Mouse (Mus musculus): ENCODE measurements at regions not wholly inside any gene's neighbourhood (a gene's known extent, or its start where the extent isn't known, plus 50 kb on each side); places are given as distances from the start of the nearest gene placed in this dataset.

GRCm38 (mm10) chr8:41648276-41648675 is 231.4 kb upstream of the Frg1 start:
- Histone ChIP-seq H3K4me2 (ENCODE audit: low read depth) (no peak overlapping the region), H3K9ac (ENCODE audit: low read length) (no peak overlapping the region), H3K4me1 (ENCODE audit: control insufficient read depth, insufficient read depth, low read length) (no peaks in the 10 kb centered on the region), H3K27me3 (ENCODE audit: control insufficient read depth, insufficient read depth, low read length) (no peaks in the 10 kb centered on the region), H3K9me3 (ENCODE audit: control insufficient read depth, low read length) (no peaks in the 10 kb centered on the region), H3K4me3 (ENCODE audit: low read depth, low read length) (no peak overlapping the region), H3K36me3 (ENCODE audit: control insufficient read depth, insufficient read depth, low read length) (no peaks in the 10 kb centered on the region), H3K27ac (ENCODE audit: low read depth, low read length) (no peak overlapping the region)
- DNase-seq (ENCODE audit: low spot score): no peak
- 95% methylated on average over 1 of the region's 1 CpGs for WGBS
- no peak for ATAC-seq (ENCODE audit: insufficient read depth, low FRiP score, low TSS enrichment)

- no peaks in the 10 kb centered on the region for H3K36me3 ChIP-seq (ENCODE audit: control insufficient read depth, insufficient read depth, low read length)
- WGBS: 77% methylated on average over 5 of the region's 5 CpGs
- no peaks in the 10 kb centered on the region for H3K9me3 ChIP-seq (ENCODE audit: control insufficient read depth, low read length)
- ATAC-seq (ENCODE audit: insufficient read depth, low FRiP score, low TSS enrichment) (no peak), DNase-seq (ENCODE audit: low spot score) (no peak)
- H3K27me3 ChIP-seq (ENCODE audit: control insufficient read depth, insufficient read depth, low read length): no peaks in the 10 kb centered on the region
- H3K4me2 ChIP-seq (ENCODE audit: low read depth): no peak overlapping the region
- H3K4me1 ChIP-seq (ENCODE audit: control insufficient read depth, insufficient read depth, low read length): no peaks in the 10 kb centered on the region
- H3K27ac ChIP-seq (ENCODE audit: low read depth, low read length): no peak overlapping the region
- H3K4me3 ChIP-seq (ENCODE audit: low read depth, low read length): no peak overlapping the region
- no peak overlapping the region for H3K9ac ChIP-seq (ENCODE audit: low read length)
Measured at GRCm38 (mm10) chr8:41644626-41645025, 227.8 kb upstream of the Frg1 start.

- H3K9me3 ChIP-seq (ENCODE audit: control insufficient read depth, low read length): no peaks in the 10 kb centered on the region
- DNase-seq (ENCODE audit: low spot score): no peak
Measured at GRCm38 (mm10) chr8:41623841-41624240, 207.0 kb upstream of the Frg1 start.

GRCm38 (mm10) chr8:41600255-41600654 is 183.4 kb upstream of the Frg1 start:
- DNase-seq (ENCODE audit: low spot score): no peak
- Histone ChIP-seq H3K4me2 (ENCODE audit: low read depth) (no peak overlapping the region), H3K9me3 (ENCODE audit: control insufficient read depth, low read length) (no peaks in the 10 kb centered on the region), H3K4me3 (ENCODE audit: low read depth, low read length) (no peak overlapping the region), H3K27ac (ENCODE audit: low read depth, low read length) (no peak overlapping the region), H3K27me3 (ENCODE audit: control insufficient read depth, insufficient read depth, low read length) (no peaks in the 10 kb centered on the region), H3K4me1 (ENCODE audit: control insufficient read depth, insufficient read depth, low read length) (no peaks in the 10 kb centered on the region), H3K36me3 (ENCODE audit: control insufficient read depth, insufficient read depth, low read length) (no peaks in the 10 kb centered on the region), H3K9ac (ENCODE audit: low read length) (no peak overlapping the region)
- ATAC-seq (ENCODE audit: insufficient read depth, low FRiP score, low TSS enrichment): no peak
- 89% methylated on average over 1 of the region's 1 CpGs for WGBS

More at GRCm38 (mm10) chr8:41623841-41624240, 207.0 kb upstream of the Frg1 start:
- H3K9ac ChIP-seq (ENCODE audit: low read length): no peak overlapping the region
- no peak for ATAC-seq (ENCODE audit: insufficient read depth, low FRiP score, low TSS enrichment)
- no peaks in the 10 kb centered on the region for H3K36me3 ChIP-seq (ENCODE audit: control insufficient read depth, insufficient read depth, low read length)
- no peak overlapping the region for H3K4me3 ChIP-seq (ENCODE audit: low read depth, low read length)
- WGBS: 74% methylated on average over 4 of the region's 4 CpGs
- no peaks in the 10 kb centered on the region for H3K27me3 ChIP-seq (ENCODE audit: control insufficient read depth, insufficient read depth, low read length)
- H3K4me1 ChIP-seq (ENCODE audit: control insufficient read depth, insufficient read depth, low read length): no peaks in the 10 kb centered on the region
- H3K27ac ChIP-seq (ENCODE audit: low read depth, low read length): no peak overlapping the region
- no peak overlapping the region for H3K4me2 ChIP-seq (ENCODE audit: low read depth)

- H3K36me3 ChIP-seq (ENCODE audit: control insufficient read depth, insufficient read depth, low read length): no peaks in the 10 kb centered on the region
- no peak overlapping the region for H3K4me2 ChIP-seq (ENCODE audit: low read depth)
- H3K4me1 ChIP-seq (ENCODE audit: control insufficient read depth, insufficient read depth, low read length): no peaks in the 10 kb centered on the region
- H3K4me3 ChIP-seq (ENCODE audit: low read depth, low read length): no peak overlapping the region
- no peaks in the 10 kb centered on the region for H3K9me3 ChIP-seq (ENCODE audit: control insufficient read depth, low read length)
- no peak for DNase-seq (ENCODE audit: low spot score)
- H3K27me3 ChIP-seq (ENCODE audit: control insufficient read depth, insufficient read depth, low read length): no peaks in the 10 kb centered on the region
- H3K27ac ChIP-seq (ENCODE audit: low read depth, low read length): no peak overlapping the region
- H3K9ac ChIP-seq (ENCODE audit: low read length): no peak overlapping the region
- ATAC-seq (ENCODE audit: insufficient read depth, low FRiP score, low TSS enrichment): no peak
- WGBS: 85% methylated on average over 5 of the region's 5 CpGs
Measured at GRCm38 (mm10) chr8:41594446-41594845, 177.6 kb upstream of the Frg1 start.

- no peak overlapping the region for H3K4me3 ChIP-seq (ENCODE audit: low read depth, low read length)
- DNase-seq (ENCODE audit: low spot score) (no peak), ATAC-seq (ENCODE audit: insufficient read depth, low FRiP score, low TSS enrichment) (no peak)
- no peak overlapping the region for H3K4me2 ChIP-seq (ENCODE audit: low read depth)
- no peak overlapping the region for H3K9ac ChIP-seq (ENCODE audit: low read length)
- H3K4me1 ChIP-seq (ENCODE audit: control insufficient read depth, insufficient read depth, low read length): no peaks in the 10 kb centered on the region
- no peaks in the 10 kb centered on the region for H3K9me3 ChIP-seq (ENCODE audit: control insufficient read depth, low read length)
- H3K36me3 ChIP-seq (ENCODE audit: control insufficient read depth, insufficient read depth, low read length): no peaks in the 10 kb centered on the region
- no peak overlapping the region for H3K27ac ChIP-seq (ENCODE audit: low read depth, low read length)
- no peaks in the 10 kb centered on the region for H3K27me3 ChIP-seq (ENCODE audit: control insufficient read depth, insufficient read depth, low read length)
- WGBS: 80% methylated on average over 2 of the region's 2 CpGs
Measured at GRCm38 (mm10) chr8:41593666-41594042, 176.8 kb upstream of the Frg1 start.

GRCm38 (mm10) chr8:41592741-41593665 is 176.1 kb upstream of the Frg1 start:
- no peak for ATAC-seq (ENCODE audit: insufficient read depth, low FRiP score, low TSS enrichment)
- Histone ChIP-seq H3K9me3 (ENCODE audit: control insufficient read depth, low read length) (no peaks in the 10 kb centered on the region), H3K36me3 (ENCODE audit: control insufficient read depth, insufficient read depth, low read length) (no peaks in the 10 kb centered on the region), H3K4me3 (ENCODE audit: low read depth, low read length) (no peak overlapping the region), H3K9ac (ENCODE audit: low read length) (no peak overlapping the region), H3K27me3 (ENCODE audit: control insufficient read depth, insufficient read depth, low read length) (no peaks in the 10 kb centered on the region), H3K4me2 (ENCODE audit: low read depth) (no peak overlapping the region), H3K27ac (ENCODE audit: low read depth, low read length) (no peak overlapping the region), H3K4me1 (ENCODE audit: control insufficient read depth, insufficient read depth, low read length) (no peaks in the 10 kb centered on the region)
- 79% methylated on average over 6 of the region's 6 CpGs for WGBS
- DNase-seq (ENCODE audit: low spot score): no peak

GRCm38 (mm10) chr8:41592174-41592573 is 175.3 kb upstream of the Frg1 start:
- Histone ChIP-seq H3K4me2 (ENCODE audit: low read depth) (no peak overlapping the region), H3K27ac (ENCODE audit: low read depth, low read length) (no peak overlapping the region), H3K27me3 (ENCODE audit: control insufficient read depth, insufficient read depth, low read length) (no peaks in the 10 kb centered on the region), H3K4me3 (ENCODE audit: low read depth, low read length) (no peak overlapping the region), H3K9me3 (ENCODE audit: control insufficient read depth, low read length) (no peaks in the 10 kb centered on the region), H3K9ac (ENCODE audit: low read length) (no peak overlapping the region), H3K36me3 (ENCODE audit: control insufficient read depth, insufficient read depth, low read length) (no peaks in the 10 kb centered on the region), H3K4me1 (ENCODE audit: control insufficient read depth, insufficient read depth, low read length) (no peaks in the 10 kb centered on the region)
- ATAC-seq (ENCODE audit: insufficient read depth, low FRiP score, low TSS enrichment): no peak
- no peak for DNase-seq (ENCODE audit: low spot score)
- WGBS: 61% methylated on average over 9 of the region's 9 CpGs

- Histone ChIP-seq H3K9ac (ENCODE audit: low read length) (no peak overlapping the region), H3K36me3 (ENCODE audit: control insufficient read depth, insufficient read depth, low read length) (no peaks in the 10 kb centered on the region), H3K9me3 (ENCODE audit: control insufficient read depth, low read length) (no peaks in the 10 kb centered on the region), H3K4me3 (ENCODE audit: low read depth, low read length) (no peak overlapping the region), H3K4me2 (ENCODE audit: low read depth) (no peak overlapping the region), H3K27ac (ENCODE audit: low read depth, low read length) (no peak overlapping the region), H3K4me1 (ENCODE audit: control insufficient read depth, insufficient read depth, low read length) (no peaks in the 10 kb centered on the region), H3K27me3 (ENCODE audit: control insufficient read depth, insufficient read depth, low read length) (no peaks in the 10 kb centered on the region)
- DNase-seq (ENCODE audit: low spot score) (no peak), ATAC-seq (ENCODE audit: insufficient read depth, low FRiP score, low TSS enrichment) (no peak)
- WGBS: 74% methylated on average over 2 of the region's 2 CpGs
Measured at GRCm38 (mm10) chr8:41588157-41588556, 171.3 kb upstream of the Frg1 start.

All from neural tube, embryonic 11.5 days (tissue).